Mouse (Mus musculus): ENCODE results near the gene Tspan17.

The Tspan17 gene

DNA sequence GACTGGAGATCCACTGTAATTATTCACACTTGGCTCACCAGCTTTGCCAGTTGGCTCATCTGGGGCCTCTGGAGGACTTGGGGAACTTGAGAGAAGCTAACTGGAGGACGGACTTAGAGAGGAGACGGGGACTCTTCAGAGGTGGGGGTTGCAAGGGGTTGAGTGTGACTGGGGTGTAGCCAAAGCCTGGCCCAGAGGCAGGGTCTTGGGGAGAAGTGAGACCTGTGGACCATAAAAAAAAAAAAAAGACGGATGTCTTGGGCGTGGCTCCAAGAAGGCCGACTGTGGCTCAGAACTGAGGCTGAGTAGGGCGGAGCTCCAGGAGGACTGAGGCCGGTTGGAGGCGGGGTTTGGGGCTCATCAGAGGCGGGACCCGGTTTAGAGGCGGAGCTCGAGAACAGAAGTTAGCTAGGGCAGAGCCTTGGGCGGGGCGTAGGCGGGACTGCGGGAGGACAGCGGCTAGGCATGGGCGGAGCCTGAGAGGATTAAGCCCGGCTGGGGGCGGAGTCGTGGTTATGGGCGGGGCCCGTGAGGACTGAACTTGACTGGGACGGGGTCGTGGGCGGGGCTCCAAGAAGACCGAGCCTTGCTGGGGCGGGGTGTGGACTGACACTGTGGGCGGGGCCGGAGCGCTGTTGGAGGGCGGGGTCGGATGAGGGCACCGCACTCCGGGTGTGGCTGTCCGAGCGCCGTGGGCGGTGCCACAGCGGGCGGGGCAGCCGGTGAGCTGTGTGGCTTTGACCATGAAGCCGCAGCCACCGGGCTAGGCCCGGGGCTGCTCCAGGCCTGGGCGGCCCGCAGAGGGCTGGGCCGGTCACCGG lies at the start of gene Tspan17:
Tspan17 (plus strand) TSS at position 638 of the 821 bp plus-strand sequence.
- DNase-seq (ENCODE audit: low spot score in 2 of 2) = peak; percentile 98

DNA sequence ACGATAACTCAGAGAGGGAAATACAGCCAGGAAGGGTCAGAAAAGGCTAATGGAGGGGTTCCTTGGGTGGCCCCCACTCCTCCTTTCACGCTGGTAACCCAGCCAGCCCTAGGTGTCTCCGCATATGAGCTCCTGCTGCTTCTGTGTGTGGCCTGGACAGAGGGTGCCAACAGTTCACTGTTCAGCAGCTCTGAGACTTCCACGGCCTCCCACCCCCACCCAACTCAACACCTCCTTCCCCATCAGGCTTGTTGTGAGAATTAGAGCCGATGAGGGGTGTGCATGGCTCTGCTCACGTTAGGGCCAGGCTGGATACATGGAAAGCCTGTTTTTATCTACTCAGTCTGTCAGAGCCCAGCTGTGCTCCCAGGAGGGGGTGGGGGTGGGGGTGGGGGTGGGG lies 43.1 kb upstream of the Tspan17 start:
- DNase-seq (ENCODE audit: low spot score in 2 of 2) = no peak

DNA sequence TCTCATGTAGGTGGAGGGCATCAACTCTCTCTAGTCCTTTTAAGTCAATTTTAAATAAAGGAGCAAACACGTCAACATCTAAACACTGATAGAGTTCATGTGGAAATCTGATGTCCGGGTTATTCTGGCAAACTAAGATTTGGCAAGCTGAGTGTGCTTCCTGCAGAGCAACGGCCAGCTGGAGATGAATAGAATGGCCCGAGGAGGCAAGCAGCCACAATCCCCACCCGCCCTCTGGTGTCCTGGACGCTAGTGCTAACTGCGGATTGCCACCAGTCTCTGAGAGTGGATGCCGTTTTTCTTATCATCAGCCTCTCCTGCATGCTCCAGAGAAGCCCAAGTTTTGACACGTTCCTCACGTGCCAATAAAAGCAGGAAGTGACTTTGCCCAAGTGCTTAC lies 42.3 kb upstream of the Tspan17 start:
- DNase-seq (ENCODE audit: low spot score in 2 of 2) = no peak

DNA sequence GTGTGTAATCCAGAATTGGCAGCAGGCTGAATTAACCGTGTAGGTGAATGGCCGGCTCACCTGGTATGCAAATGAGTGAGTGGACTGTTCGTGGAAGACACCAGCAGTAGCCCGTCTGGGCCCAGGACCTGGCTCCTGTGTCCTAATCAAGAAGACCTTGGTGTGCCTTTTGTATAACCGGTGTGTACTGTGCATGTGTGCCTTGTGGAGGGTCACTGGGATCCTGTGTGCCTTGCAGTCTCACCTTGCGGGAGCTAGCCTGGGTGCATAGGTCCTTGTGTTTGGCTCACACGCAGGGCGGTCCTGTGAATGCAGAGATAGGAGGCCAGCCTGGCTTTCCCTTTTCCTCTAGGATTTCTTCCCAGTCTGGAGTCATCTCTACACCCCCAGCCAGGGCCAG lies 41.0 kb upstream of the Tspan17 start:
- DNase-seq (ENCODE audit: low spot score in 2 of 2) = no peak

DNA sequence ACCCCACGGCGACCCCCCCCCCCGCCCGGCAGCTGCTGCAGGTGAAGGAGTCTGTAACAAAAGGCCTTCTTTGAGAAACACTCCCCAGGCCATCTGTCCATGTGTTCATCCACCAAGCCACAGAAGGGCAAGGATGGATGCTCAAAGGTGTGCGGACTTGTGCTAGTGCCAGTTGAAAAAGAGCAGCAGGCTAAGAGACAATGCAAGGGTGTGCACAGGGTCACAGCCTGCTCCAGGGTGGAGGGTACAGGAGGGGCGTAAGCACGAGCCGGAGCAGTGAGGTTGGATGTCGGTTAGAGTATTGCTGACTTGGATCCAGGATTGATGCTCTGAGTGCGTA lies 40.5 kb upstream of the Tspan17 start:
- DNase-seq (ENCODE audit: low spot score in 2 of 2) = no peak

DNA sequence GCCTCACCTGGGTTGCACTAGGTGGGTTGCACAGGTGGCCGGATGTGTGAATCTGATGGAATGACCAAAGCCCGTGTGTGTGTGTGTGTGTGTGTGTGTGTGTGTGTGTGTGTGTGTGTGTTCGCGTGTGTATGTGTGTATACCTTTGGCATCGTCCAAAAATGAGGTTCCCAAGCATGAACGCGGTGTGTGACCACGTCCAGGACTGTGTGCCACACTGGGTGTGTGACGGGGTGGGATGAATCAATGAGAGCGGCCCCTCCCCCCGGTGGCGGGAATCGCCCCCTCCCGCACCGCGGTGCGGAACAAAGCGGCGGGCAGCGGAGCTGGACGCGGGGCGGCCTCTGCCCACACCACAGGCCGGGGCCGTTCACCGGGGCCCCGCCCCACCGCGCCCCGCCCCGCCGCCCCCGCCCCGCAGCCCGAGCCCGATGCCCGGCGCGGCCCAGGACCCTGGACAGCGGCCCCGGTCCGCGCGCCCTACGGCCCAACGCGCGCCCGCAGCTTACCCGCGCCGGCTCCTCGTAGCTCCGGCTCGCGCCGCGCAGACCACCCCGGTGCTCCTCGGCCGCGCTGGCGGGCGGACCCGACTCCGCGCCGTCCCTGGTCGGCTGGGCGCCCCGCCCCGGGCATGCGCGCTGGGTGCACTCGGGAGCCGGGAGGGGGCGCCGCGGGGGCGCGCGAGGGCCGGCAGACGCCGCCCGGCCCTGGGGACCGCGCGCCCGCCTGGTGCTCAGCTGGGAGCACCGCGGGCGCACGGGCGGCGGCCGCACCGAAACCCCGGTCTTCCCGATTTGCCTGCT lies 39.9 kb upstream of the Tspan17 start:
- no peak for DNase-seq (ENCODE audit: low spot score in 2 of 2)

DNA sequence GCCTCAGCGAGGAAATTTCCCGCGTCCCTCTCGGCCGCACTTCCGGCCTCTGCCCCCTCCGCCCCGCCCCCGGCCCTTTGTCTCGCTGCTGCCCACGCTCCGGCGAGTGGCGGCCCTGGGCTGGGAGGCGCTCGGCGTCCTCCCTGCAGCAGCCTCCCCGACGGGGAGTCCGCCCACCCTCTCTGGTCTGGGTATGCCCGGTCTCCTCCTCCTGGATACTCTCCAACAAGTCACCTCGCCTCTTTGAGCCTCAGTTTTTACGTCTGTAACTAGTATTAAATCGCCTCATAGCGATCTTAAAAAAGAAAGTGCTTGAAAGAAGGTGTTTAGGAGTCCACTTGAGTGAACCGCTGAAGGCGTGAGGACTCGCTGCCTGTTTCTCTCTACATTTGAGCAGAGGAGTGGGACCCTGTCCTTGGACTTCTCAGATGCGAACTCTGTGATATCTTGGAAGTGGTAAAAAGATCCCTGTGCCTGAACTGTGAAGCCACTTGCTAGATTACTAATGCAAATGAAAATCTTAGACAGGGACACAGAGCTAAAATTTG lies 39.2 kb upstream of the Tspan17 start, which contains the start of gene Gprin1:
Gprin1 (minus strand) TSS at position 11 of the 548 bp plus-strand sequence.
- DNase-seq (ENCODE audit: low spot score in 2 of 2) = no peak

DNA sequence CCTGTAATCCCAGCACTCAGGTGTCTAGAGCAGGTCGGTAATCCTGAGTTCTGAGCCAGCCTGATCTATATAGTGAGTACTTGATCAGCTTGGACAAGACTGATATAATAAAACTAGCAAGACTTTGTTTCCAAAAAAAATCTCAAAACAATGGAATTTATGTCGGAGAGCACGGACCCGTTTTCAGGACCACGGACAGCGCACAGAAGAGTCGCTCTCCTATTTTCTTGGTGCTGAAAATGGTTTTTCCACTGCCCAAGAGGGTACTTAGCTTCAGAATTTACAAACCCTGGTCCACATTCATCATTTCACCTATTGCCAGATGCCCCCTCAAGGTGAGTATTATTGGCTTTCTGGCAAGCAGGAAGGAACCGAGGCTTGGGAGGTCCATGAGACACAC lies 38.5 kb upstream of the Tspan17 start:
- no peak for DNase-seq (ENCODE audit: low spot score in 2 of 2)

DNA sequence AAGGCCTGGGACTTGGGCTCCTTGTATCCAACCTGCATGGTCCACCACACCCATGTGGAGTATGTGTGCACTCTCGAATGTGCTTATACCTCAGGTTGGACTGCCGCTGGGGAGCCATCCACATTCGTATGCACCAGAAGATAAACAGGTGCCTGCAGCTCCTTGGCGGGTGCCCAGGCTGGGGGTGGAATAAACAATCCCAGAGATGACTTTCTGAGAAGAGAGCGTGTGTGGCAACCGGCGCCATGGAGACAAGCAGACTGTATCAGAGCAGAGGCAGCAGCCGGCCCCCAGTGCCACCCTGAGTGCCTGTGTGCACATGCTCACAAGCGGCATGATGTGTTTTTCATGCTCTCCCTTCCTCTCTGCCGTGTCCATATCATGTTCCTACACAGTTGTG lies 36.5 kb upstream of the Tspan17 start:
- DNase-seq (ENCODE audit: low spot score in 2 of 2) = no peak

DNA sequence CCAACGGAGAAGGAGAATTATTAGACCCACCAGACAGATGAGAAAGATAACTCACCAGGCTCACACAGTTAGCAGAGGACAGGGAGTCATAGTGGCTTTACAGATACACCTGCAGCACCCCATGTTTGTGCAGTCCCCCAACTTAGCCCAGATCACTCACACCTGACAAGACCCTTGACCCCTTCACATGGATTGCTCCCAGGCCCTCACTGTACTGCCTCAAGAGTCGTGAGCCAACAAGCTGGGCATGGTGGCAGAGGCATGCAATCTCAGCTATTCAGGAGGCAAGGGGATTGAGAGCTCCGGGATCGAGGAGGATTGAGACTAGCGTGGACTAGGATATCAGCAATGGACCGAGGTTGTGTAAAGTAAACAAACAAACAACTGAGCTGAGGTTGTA lies 35.4 kb upstream of the Tspan17 start:
- DNase-seq (ENCODE audit: low spot score in 2 of 2) = no peak

DNA sequence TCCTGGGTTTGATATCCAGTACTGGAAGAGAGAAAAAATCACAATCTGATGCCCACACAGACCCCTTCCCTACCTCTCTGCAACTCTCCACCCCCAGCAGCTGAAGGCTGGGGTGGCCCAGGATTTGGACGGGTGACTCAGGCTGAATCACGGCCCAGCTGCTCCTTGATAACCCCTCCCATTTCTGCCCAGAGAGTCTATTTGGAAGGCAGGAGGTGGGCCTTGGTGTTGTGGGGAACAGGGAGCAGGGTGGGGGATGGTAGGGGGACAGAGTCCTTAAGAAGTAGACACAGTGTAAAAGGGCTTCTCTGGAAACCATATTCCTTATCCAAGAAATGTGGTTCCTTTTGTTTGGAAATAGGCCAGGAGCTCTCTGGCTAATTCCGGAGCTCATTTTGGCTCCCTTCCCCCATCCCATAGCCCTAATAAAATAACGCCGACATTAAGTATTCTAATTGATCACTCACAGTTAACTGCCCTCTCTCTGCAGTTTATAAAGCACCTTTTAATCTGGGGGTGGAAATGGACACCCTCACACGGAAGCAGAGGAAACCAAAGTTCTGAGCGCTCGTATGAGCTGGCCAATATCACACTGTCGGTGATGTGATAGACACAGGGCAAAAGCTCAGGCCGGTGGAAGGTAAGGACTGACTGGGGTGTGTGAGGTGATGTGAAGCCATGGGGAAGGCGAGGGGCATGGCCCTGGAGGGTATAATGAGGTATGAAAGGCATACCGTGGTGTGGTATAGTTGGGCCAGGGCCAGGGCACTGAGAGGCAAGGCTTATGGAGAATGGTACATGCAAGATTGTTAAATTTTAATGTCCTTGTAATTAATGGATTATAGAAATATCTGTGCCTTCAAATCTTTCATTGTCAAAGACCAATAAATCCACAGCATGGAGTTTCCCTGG lies 34.8 kb upstream of the Tspan17 start:
- DNase-seq (ENCODE audit: low spot score in 2 of 2) = no peak

DNA sequence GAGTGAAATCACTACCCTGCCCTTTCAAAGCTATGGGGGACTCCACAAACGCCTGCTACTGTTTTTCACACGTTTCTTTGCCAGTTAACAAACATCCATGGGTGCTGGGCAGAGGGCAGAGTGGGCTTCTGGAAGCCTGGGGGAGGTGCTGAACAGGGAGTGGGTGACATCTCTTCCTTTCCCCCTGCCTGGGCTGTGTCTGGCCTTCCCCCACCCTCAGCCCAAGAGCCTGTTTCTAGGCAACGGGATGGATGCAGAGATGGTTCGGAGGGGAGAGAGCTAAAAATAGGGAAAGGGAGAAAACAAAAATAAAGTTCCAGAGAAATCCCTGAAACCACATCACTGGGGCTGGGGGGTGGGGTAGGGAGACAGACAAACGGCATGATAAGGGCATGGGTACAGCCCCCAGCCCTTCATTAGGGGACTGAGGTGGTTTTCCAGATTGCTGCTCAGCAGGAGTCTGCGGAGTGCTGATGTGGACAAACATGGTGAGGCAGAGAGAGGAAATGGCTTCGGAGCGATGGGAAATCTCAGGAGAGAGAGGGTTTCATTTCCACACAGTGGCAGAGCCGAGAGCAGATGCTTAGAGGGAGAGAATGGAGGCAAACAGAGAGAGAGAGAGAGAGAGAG lies 33.9 kb upstream of the Tspan17 start:
- DNase-seq (ENCODE audit: low spot score in 2 of 2) = no peak

DNA sequence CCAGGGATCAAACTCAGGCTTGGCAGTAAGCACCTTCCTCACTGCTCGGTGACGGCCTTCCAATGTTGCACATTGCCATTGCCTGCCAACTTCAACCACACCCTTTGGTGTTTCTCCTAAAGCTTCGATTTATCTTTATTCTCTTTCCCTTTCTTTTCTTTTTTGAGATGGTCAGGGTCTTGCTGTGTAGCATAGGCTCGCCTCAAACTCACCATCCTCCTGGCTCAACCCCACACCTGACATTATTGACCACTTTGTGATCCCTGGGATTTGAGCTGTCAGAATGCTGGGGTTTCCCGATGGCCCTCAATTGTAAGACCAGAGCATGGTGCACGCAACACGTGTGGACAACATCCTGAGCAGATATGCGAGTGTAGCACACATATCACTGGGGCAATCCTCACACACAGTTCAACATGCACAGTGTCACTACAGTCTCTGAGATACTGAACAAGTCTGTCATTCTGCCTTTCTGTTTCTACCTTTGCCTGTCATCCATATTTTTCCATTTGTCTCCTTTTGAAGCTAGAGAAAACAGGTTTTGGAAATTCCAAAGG lies 32.9 kb upstream of the Tspan17 start:
- no peak for DNase-seq (ENCODE audit: low spot score in 2 of 2)

DNA sequence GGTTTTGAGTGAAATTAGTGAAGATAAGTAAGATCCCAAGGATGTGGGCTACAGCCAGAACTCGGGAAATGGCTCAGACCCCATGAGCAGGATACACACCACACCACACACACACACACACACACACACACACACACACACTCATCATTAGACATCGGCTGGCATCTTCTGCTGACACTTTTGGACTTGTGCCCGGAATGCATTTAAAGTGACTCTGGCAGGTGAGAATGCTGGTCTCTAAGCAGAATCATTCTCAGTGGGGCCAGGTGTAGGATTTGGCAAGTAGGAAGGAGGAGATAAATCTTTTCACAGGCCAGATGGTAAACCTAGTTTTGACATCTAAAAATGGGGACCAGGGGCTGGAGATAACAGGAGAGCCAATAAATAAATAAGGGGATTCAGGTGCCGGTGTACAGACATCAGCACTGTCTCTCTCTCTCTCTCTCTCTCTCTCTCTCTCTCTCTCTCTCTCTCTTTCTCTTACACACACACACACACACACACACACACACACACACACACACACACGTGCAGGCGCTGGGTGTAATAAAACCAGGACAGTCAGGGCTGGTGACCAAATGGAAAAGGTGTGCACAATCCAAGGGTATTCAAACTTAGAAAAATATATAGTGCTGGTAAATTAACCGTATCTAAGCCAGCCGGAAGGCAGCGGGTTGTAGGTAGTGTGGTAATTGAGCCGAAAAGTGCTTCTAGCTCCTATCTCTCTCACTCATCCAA lies 31.9 kb upstream of the Tspan17 start:
- no peak for DNase-seq (ENCODE audit: low spot score in 2 of 2)

DNA sequence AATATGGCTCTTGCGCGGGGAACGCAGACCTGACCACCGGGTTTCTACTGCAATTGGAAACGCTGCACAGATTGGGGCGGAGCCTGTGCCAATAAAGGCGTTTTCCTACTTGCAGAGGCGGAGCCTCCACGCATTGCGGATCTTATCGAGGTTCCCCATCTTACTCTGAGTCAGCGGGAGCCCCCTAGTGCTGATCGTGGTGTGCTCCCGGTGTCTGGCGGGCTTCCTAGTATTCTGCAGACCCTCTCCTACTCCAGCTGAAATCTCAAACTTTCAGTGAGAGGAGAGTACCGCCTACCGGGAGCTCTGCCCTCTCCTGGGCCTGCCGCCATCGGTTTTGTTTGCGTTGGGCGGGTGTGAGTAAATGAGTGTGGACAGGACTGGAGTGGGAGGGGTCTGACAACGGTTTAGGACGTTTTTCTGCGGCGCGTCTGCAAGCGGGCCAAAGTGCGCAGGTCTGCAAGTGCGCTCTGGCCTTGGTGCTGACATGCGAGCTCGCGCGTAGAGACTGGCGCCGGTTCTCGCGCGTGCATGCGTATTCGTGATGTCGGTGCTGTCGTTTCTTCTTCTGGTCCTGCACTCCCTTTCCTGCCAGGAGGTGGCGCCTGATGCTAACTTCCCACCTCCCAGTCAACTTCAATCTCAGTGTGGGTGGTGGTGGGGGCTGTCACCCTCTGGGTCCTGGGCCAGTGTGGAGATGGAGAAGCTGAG lies 31.0 kb upstream of the Tspan17 start:
- peak; percentile 53 to 72 for DNase-seq (ENCODE audit: low spot score in 2 of 2)

DNA sequence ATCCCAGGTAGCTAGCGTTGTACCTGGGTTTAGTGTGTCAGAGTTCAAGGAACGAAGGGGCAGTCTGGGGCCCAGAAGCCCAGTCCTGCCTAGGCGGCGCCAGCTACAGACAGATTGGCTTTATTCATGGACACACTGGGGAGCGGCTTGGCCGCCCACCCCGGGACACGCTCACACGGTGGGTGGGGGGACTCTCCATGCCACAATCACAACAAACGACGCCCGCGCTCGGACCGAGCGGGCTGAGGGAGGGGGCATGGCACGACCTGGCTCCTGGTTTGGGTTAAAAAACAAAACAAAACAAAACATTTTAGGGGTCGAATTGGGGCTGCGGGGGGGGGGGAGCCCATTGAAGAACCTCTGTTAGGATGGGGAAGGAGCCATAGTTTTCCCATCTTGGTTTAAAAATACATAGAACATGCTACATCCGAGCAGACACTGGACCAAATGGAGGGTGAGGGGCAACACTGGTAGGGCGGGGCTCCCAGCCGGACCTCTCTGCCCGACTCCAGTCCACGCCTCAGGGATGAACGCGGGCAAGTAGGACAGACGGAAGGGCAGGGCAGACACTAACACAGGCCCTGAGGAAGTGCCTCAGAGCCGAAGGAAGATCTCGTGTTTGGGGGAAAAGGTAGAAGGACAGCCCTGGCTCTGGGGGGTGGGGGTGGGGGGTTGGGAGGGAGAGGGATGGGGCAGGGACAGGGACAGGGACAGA lies 30.3 kb upstream of the Tspan17 start:
- DNase-seq (ENCODE audit: low spot score in 2 of 2) = no peak

DNA sequence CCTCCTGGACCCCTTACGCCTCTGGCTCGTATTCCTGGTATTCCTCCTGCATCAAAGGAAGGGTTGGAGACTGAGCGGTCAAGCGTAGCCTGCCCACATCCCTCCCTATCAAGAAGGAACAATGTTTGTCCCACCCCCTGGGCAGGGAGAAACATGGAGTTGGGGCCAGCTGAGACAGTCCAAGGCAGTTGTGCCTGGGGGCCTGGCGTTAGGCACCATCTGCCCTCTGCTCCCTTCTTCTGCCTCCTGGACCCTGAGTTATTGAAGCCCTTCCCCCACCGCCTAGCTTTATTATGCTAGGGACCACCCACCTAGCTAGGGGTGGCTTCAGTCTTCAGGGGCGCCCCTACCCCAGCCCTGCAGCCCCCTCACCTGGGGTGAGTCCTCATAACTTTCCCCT lies 29.7 kb upstream of the Tspan17 start:
- DNase-seq (ENCODE audit: low spot score in 2 of 2) = no peak

DNA sequence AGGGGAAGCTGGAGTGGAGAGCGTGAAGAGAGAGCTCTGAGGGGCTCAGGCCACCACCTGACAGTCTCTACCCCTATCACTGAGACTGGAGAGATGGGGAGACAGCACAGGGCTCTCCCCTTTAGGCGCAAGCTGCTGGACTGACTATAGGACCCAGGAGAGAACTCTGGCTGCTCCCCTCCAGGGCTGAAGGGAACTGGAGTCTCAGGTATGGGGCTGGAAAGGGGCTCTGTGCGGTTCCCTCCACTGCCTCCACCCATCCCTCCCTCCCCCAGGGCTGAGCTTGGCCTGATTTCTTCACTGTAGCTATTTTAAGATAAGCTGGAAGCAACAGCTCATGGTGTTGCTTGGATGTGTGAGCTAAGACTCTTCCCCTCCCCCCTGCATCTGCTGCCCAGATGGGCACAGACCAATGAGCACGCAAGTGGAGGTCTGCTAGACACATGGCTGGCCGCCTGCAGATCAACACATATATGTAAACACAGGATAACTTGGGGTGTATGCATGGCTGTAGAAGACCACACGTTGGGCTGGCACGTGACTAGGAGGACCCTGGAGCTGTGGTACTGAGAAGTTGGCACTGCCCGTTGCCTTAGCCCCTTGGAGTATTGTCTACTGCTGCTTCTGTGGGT lies 28.9 kb upstream of the Tspan17 start:
- no peak for DNase-seq (ENCODE audit: low spot score in 2 of 2)

Data from urinary bladder, postnatal 36 days (tissue).